Mouse (Mus musculus) intestine, embryonic 14.5 days (tissue): ENCODE results near the gene Ankdd1b. TPM values are rescaled to one million over a fixed set of nuclear protein-coding genes. Genes with fewer than 3 reads are reported as not detected.
A peak's percentile ranks its signal among the peaks of the same experiment; 100 is the strongest.

Experiments used
- ATAC-seq: fragments of 200-750 bp; cut with Nextera tagmentation; replicated peaks from 2 replicates; pipeline ENCODE4 v1.8.0; 2017; ENCODE audit warnings: low read depth, moderate number of reproducible peaks, moderate TSS enrichment, moderate library complexity; ENCODE audit not compliant: low FRiP score, low TSS enrichment
- DNase-seq: peaks from one replicate; pipeline ENCODE4 v3.0.0-alpha.2; 2018; ENCODE audit warnings: low spot score
- H3K27ac ChIP-seq: fragments of 300-500 bp; sonication (generic); 2 replicates; pipeline ENCODE4 v1.5.1; 2014; ENCODE audit warnings: low read depth, mild to moderate bottlenecking, control low read depth
- H3K27me3 ChIP-seq: fragments of 300-500 bp; sonication (generic); replicated peaks from 2 replicates; pipeline ENCODE4 v1.6.1; 2014; ENCODE audit warnings: low read length, control low read depth; ENCODE audit not compliant: control insufficient read depth, insufficient read depth
- H3K36me3 ChIP-seq: fragments of 300-500 bp; sonication (generic); 2 replicates; pipeline ENCODE4 v1.6.1; 2014; ENCODE audit warnings: low read length, control low read depth; ENCODE audit not compliant: control insufficient read depth, insufficient read depth
- H3K4me1 ChIP-seq: fragments of 300-500 bp; sonication (generic); replicated peaks from 2 replicates; pipeline ENCODE4 v1.6.1; 2014; ENCODE audit warnings: low read length, control low read depth, mixed read lengths; ENCODE audit not compliant: control insufficient read depth, insufficient read depth
- H3K4me2 ChIP-seq: fragments of 300-500 bp; sonication (generic); 2 replicates; pipeline ENCODE4 v1.6.1; 2014; ENCODE audit warnings: low read length
- H3K4me3 ChIP-seq: fragments of 300-500 bp; sonication (generic); 2 replicates; pipeline ENCODE4 v1.5.1; 2014; ENCODE audit warnings: low read depth, low read length, control low read depth, mixed read lengths
- H3K9ac ChIP-seq: fragments of 300-500 bp; sonication (generic); 2 replicates; pipeline ENCODE4 v1.6.1; 2014; ENCODE audit warnings: mild to moderate bottlenecking, low read length
- H3K9me3 ChIP-seq: fragments of 300-500 bp; sonication (generic); 2 replicates; pipeline ENCODE4 v1.6.1; 2016; ENCODE audit warnings: low read length, control low read depth; ENCODE audit not compliant: control insufficient read depth
- WGBS: fragments of 180-500 bp; shearing (Covaris S2); extraction: QIAGEN DNeasy Blood & Tissue Kit; methylation state at CpG from one replicate; pipeline ENCODE4 v1.1.7; 2014; 5-methylcytosine and 5-hydroxymethylcytosine counted together
- polyA plus RNA-seq: library from polyadenylated mRNA; unstranded; fragments of >200 nt; fragmentation: Nextera tagmentation; extraction: Ambion mirVana; gene quantifications from 2 replicates; pipeline ENCODE4 v1.2.1, GENCODE M21; 2014

Gene Ankdd1b
- polyA plus RNA-seq, 1 experiment from 2014 or later: 0.23 TPM

GRCm38 (mm10) chr13:96451386-96452140, 19.4 kb downstream of the Ankdd1b start:
- Histone ChIP-seq H3K4me1 (no peaks in the 10 kb centered on the region), H3K9ac (no peak overlapping the region), H3K9me3 (no peaks in the 10 kb centered on the region), H3K36me3 (no peaks in the 10 kb centered on the region), H3K4me3 (no peak overlapping the region), H3K27me3 (no peaks in the 10 kb centered on the region), H3K4me2 (no peak overlapping the region), H3K27ac (peak overlapping the region; percentile 54; the same call in 1 of the 2 replicates)
- 82% methylated on average over 11 of the region's 11 CpGs for WGBS
- ATAC-seq: no peak
- no peak for DNase-seq

- Histone ChIP-seq H3K4me1 (no peaks in the 10 kb centered on the region), H3K27me3 (no peaks in the 10 kb centered on the region), H3K4me2 (no peak overlapping the region), H3K9me3 (no peaks in the 10 kb centered on the region), H3K9ac (no peak overlapping the region), H3K4me3 (no peak overlapping the region), H3K27ac (peak overlapping the region; percentile 54; the same call in 1 of the 2 replicates), H3K36me3 (no peaks in the 10 kb centered on the region)
- WGBS: 74% methylated on average over 7 of the region's 7 CpGs
- DNase-seq: no peak
- no peak for ATAC-seq
Observed at GRCm38 (mm10) chr13:96450869-96451268, 20.1 kb downstream of the Ankdd1b start.

- Histone ChIP-seq H3K4me2 (no peak overlapping the region), H3K4me1 (no peaks in the 10 kb centered on the region), H3K9ac (no peak overlapping the region), H3K27ac (0 out of 2 replicates have a peak overlapping the region, but pooled peaks have one; percentile 33), H3K4me3 (no peak overlapping the region), H3K9me3 (no peaks in the 10 kb centered on the region), H3K36me3 (no peaks in the 10 kb centered on the region), H3K27me3 (no peaks in the 10 kb centered on the region)
- ATAC-seq: no peak
- 56% methylated on average over 11 of the region's 11 CpGs for WGBS
- DNase-seq: no peak
Observed at GRCm38 (mm10) chr13:96450205-96450856, 20.7 kb downstream of the Ankdd1b start.

GRCm38 (mm10) chr13:96440436-96440835, 30.6 kb downstream of the Ankdd1b start:
- 93% methylated on average over 4 of the region's 4 CpGs for WGBS
- H3K27ac ChIP-seq: no peak overlapping the region
- no peak overlapping the region for H3K4me2 ChIP-seq
- H3K4me3 ChIP-seq: no peak overlapping the region
- H3K27me3 ChIP-seq: no peaks in the 10 kb centered on the region
- H3K4me1 ChIP-seq: 0 out of 2 replicates have a peak, but pooled peaks cover 6% of the 10 kb centered on the region
- no peaks in the 10 kb centered on the region for H3K9me3 ChIP-seq
- no peaks in the 10 kb centered on the region for H3K36me3 ChIP-seq
- DNase-seq: no peak
- no peak for ATAC-seq
- no peak overlapping the region for H3K9ac ChIP-seq

GRCm38 (mm10) chr13:96436921-96437320, 34.1 kb downstream of the Ankdd1b start:
- H3K9ac ChIP-seq: no peak overlapping the region
- no peak overlapping the region for H3K27ac ChIP-seq
- no peak overlapping the region for H3K4me2 ChIP-seq
- no peaks in the 10 kb centered on the region for H3K36me3 ChIP-seq
- H3K9me3 ChIP-seq: no peaks in the 10 kb centered on the region
- ATAC-seq (no peak), DNase-seq (no peak)
- H3K4me3 ChIP-seq: no peak overlapping the region
- no peaks in the 10 kb centered on the region for H3K27me3 ChIP-seq
- peaks cover 33% of the 10 kb centered on the region for H3K4me1 ChIP-seq
- WGBS: 96% methylated on average over 1 of the region's 1 CpGs

- Histone ChIP-seq H3K9me3 (no peaks in the 10 kb centered on the region), H3K4me1 (peaks cover 33% of the 10 kb centered on the region), H3K27me3 (no peaks in the 10 kb centered on the region), H3K9ac (no peak overlapping the region), H3K27ac (no peak overlapping the region), H3K4me3 (no peak overlapping the region), H3K4me2 (no peak overlapping the region), H3K36me3 (no peaks in the 10 kb centered on the region)
- WGBS: 40% methylated on average over 13 of the region's 13 CpGs
- no peak for DNase-seq
- no peak for ATAC-seq
Observed at GRCm38 (mm10) chr13:96435793-96436192, 35.2 kb downstream of the Ankdd1b start.

GRCm38 (mm10) chr13:96434899-96435331, 36.1 kb downstream of the Ankdd1b start:
- no peak overlapping the region for H3K9ac ChIP-seq
- H3K27me3 ChIP-seq: no peaks in the 10 kb centered on the region
- ATAC-seq (no peak), DNase-seq (peak; percentile 57)
- H3K27ac ChIP-seq: peak overlapping the region; percentile 36; the same call in 1 of the 2 replicates
- H3K4me3 ChIP-seq: no peak overlapping the region
- H3K4me1 ChIP-seq: peaks cover 37% of the 10 kb centered on the region
- WGBS: 32% methylated on average over 5 of the region's 5 CpGs
- no peak overlapping the region for H3K4me2 ChIP-seq
- no peaks in the 10 kb centered on the region for H3K36me3 ChIP-seq
- no peaks in the 10 kb centered on the region for H3K9me3 ChIP-seq

GRCm38 (mm10) chr13:96433648-96434190, 37.3 kb downstream of the Ankdd1b start:
- Histone ChIP-seq H3K36me3 (no peaks in the 10 kb centered on the region), H3K4me3 (no peak overlapping the region), H3K27me3 (no peaks in the 10 kb centered on the region), H3K4me1 (peaks cover 37% of the 10 kb centered on the region), H3K27ac (no peak overlapping the region), H3K9me3 (no peaks in the 10 kb centered on the region), H3K9ac (no peak overlapping the region), H3K4me2 (no peak overlapping the region)
- WGBS: 59% methylated on average over 11 of the region's 11 CpGs
- ATAC-seq: no peak
- no peak for DNase-seq
